Mouse (Mus musculus) left cerebral cortex, adult 2 months (tissue): ENCODE data around the gene 2410004B18Rik. TPM values are rescaled to one million over a fixed set of nuclear protein-coding genes. Genes with fewer than 3 reads are reported as not detected.
"Not testable (repeated sequence)": the region's sequence is repeated elsewhere in the genome, so short reads cannot be mapped to it uniquely, and the experiment has no call there.

Experiments used
- DNase-seq, 2 experiments: peaks; one replicate each; pipeline ENCODE4 v3.0.0; 2021 to 2022; ENCODE audit warnings: low spot score in 2 of 2, mixed read lengths in 1 of 2; ENCODE audit errors: extremely low spot score in 1 of 2
- H3K27ac ChIP-seq: fragments of 200-600 bp; 2 replicates; pipeline ENCODE4 v1.8.1; 2022
- H3K4me3 ChIP-seq: fragments of 200-600 bp; 2 replicates; pipeline ENCODE4 v1.8.1; 2022
- CTCF ChIP-seq: fragments of 200-600 bp; IDR thresholded peaks from 2 replicates; pipeline ENCODE4 v1.8.1; 2022; ENCODE audit warnings: antibody characterized with exemption, mild to moderate bottlenecking, moderate library complexity
- intact Hi-C: fragments of 180-260 bp; cut with DNase I; formaldehyde crosslinking; loops from one replicate; pipeline ENCODE4 v1.15.1; 2025
- total RNA-seq, 2 experiments: library from RNA; stranded (reverse); gene quantifications; 2 replicates each; pipeline ENCODE4 v1.2.3; 2021

Gene 2410004B18Rik
- total RNA-seq, 2 experiments from 2014 or later = 35.8 to 37.5 TPM

DNA sequence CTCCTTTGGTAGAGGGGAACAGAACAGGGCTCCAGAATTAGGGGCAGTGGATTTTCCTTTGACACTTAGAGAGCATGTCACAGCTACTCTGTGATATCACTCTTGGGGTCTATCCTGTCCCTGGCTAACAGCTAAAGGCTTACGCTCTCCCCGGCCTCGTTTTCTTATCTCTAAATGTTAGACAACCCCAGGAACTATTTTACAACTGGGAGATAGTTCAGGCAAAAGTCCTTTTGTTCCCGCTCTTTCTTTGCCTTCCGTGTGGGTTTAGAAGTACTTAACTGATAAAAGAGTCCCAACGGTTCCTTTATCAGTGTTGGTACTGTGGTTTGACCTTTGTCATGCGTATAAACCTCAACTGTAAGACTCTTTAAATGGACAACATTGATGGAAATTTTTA is 15.1 kb downstream of the 2410004B18Rik start:
- DNase-seq = no peak
- Histone ChIP-seq H3K4me3 (no peak overlapping the region), H3K27ac (no peak overlapping the region)
- TF ChIP-seq CTCF = no peak
- intact Hi-C loops = loop anchor here (5.0 kb wide), 1 partner anchor 104 kb away; no protein-coding TSS in a partner anchor

DNA sequence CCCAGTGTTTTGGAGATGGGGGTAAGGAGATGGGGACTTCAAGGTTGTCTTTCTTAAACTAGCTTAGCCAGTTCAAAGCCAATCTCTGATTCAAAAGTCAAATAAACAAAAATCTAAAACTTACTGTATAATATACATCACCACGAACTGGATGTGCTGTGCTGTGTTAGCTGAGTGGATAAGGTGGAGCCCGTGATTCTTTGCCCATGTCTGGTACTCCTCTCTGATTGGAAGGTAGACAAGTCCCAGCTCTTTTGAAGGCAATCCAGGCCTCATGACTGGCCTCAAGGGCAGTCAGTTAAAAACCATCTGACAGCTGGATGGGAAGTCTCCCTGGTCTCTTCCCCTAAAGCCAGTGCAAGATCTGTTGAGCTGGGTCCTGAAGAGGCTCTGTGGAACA is 15.6 kb downstream of the 2410004B18Rik start:
- Histone ChIP-seq H3K4me3 (no peak overlapping the region), H3K27ac (no peak overlapping the region)
- no peak for TF ChIP-seq CTCF
- intact Hi-C loops = loop anchor here (5.0 kb wide), 1 partner anchor 104 kb away; no protein-coding TSS in a partner anchor
- no peak for DNase-seq

DNA sequence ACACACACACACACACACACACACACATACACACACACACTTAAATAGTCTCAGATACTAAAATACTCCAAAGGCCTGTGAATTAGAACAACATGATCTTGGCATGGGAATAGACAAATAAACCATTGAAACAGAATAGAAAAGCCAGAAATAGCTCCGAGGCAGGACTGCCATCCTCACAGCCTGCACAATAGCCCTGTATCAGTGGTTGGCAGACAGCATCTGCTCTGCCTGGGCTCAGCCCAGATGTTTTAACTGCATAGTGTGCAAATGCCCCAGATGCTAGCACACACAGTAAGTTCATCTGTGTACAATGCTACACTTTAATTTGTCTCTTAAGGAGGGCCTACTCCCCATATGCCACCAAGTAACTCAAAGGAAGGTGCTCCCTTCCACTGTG is 22.0 kb downstream of the 2410004B18Rik start:
- DNase-seq = no peak
- H3K4me3 ChIP-seq = no peak overlapping the region
- H3K27ac ChIP-seq = no peak overlapping the region
- intact Hi-C loops = no loop called here
- no peak for TF ChIP-seq CTCF

DNA sequence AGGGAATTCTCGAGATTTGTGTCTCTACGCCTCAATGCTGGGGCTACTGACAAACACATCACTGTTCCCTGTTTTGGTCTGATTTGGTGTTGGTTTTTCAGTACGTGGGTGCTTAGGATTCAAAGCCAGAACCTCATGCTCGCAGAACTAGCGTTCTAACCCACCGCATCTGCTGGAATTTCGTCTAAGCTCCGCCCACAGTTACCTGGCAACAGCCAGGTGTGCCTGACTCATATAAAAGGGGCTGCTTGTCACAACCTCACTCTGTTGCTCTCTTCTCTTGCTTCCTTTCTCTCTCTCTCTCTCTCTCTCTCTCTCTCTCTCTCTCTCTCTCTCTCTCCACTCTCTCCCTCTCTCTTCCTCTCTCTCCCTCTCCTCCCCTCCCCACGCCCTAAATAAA is 24.6 kb downstream of the 2410004B18Rik start:
- no peak for TF ChIP-seq CTCF
- Histone ChIP-seq H3K27ac (no peak overlapping the region), H3K4me3 (no peak overlapping the region)
- intact Hi-C loops = no loop called here
- no peak for DNase-seq

DNA sequence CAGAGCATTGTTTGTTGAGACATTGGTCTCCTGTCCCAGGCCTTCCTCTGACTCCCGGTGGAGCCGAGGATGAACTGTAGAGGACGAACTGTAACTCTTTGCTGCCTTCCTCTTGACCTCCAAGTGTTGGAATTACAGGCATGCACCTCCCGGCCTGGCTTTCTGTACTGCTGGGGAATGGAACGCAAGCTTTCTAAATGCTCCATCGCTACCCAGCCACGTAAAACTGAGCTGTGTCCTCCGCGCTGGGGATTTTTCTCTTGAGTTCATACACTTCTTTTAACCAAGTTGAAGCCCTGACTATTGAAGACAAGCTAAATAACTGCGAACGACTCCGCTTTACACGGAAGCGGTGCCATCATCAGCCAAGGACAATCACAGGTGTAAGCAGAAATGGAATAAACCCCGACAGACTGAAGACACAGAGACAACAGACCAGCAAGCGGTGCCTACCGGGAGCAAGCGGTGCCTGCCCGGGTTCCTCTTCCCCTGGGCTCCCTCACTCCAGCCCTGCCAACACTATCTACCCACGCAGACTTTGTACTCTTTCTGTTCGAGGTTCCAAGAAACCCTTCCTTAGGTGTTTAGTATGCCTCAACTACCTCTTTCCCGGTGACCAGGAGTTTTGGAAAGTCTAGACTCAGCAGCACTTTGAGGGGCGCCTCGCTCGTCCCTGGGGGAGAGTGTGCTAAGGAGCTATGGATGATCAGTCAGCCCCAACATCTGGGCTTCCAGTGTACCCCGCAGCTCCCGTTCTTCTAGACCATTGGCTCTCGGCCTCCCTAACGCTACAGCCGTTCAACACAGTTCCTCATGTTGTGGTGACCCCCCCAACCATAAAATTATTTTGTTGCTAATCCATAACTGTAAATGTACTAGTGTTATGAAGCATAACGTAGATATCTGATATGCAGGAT is 25.5 kb downstream of the 2410004B18Rik start:
- no peak for TF ChIP-seq CTCF
- H3K27ac ChIP-seq = no peak overlapping the region
- intact Hi-C loops = no loop called here
- H3K4me3 ChIP-seq = no peak overlapping the region
- no peak for DNase-seq

DNA sequence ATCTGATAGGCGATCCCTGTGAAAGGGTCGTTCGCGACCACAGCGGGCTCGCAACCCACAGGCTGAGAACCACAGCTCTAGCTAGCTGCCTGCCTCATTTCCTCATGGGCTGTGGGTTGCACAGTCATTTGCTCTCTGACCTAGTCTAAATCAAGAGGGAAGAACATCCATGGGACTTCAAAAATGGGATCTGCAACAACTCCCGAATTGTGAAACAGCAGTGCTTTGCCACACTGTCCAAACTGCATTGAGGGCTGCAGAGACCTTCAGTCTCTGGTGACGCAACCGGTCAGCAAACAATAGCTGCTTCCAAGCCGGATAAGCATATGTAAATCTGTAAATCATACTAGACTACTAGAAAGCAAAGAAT is 26.2 kb downstream of the 2410004B18Rik start:
- H3K4me3 ChIP-seq = no peak overlapping the region

DNA sequence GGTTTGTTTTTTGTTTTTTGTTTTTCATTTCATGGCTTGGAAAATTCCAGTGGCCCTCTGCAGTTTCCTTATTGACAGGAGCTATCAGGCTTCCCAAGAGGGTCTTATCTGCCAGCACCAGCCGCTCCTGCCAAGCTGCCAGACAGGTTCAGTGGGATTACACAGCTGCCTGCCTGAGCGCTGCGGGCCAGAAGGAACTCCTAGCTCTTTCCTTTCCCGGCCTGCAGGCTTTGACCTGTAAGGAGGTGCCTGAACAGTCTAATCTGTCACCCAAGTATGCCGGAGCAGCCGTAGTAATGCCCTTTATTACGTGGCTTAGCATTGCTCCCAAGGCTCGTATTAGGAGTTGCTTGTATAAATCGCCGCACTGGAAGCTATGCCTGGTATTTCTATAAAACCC is 26.7 kb downstream of the 2410004B18Rik start:
- H3K27ac ChIP-seq = no peak overlapping the region
- TF ChIP-seq CTCF = no peak
- intact Hi-C loops = no loop called here

More for the DNA sequence above, 26.2 kb downstream of the 2410004B18Rik start:
- no peak for DNase-seq
- H3K27ac ChIP-seq = no peak overlapping the region
- intact Hi-C loops = no loop called here
- TF ChIP-seq CTCF = no peak

DNA sequence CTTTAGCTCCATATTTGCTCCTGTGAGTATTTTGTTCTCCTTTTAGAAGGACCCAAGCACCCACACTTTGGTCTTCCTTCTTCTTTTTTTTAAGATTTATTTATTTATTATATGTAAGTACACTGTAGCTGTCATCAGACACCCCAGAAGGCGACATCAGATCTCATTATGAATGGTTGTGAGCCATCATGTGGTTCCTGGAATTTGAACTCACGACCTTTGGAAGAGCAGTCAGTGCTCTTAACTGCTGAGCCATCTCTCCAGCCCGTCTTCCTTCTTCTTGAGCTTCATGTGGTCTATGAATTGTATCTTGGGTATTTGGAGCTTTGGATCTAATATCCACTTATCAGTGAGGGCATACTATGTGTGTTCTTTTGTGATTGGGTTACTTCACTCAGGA is 27.8 kb downstream of the 2410004B18Rik start:
- H3K4me3 ChIP-seq, H3K27ac ChIP-seq, intact Hi-C loops, DNase-seq: not testable (repeated sequence)

More for the DNA sequence above, 26.7 kb downstream of the 2410004B18Rik start:
- no peak for DNase-seq
- no peak overlapping the region for H3K4me3 ChIP-seq

DNA sequence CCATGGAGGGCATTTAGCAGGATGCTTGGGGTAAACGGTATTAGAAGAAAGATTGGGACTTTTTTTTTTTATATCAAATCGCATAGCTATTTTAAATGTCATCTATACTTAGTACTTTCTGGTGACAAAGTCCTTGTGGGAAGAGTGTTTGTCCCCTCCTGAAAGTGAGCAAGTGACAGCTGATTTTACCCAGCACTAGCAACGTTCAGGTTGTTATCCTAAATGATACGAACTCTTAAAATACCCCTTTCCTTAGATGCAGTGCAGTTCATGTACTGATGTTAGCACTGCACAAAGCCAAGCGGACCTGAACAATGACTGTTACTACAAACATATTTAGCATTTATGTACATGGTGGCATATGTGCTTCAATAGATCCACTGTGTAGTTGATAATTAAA is 29.0 kb downstream of the 2410004B18Rik start:
- TF ChIP-seq CTCF = no peak
- Histone ChIP-seq H3K27ac (no peak overlapping the region), H3K4me3 (no peak overlapping the region)
- no peak for DNase-seq
- intact Hi-C loops = no loop called here

DNA sequence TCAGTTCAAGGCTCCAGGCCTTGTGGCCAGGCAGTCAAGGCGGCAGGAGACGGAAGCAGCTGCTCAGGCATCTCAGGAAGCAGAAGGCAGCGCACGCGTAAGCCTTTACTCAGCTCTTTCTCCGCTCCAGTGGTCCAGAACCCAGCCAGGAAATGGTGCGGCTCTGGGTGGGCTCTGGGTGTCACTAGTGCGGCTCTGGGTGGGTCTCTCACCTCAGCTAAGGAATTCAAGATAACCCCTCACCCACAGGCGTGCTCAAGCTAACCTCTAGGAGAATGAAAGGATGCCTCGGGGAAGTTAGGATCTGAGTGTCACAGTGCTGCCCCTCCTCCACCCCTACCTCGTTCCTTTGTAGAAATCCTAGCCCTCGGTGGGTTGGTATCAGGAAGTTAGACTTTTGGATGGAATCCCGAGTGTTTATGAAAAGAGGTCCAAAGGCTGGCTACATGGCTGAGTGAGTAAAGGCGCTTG is 31.3 kb downstream of the 2410004B18Rik start:
- TF ChIP-seq CTCF = no peak
- intact Hi-C loops = no loop called here
- H3K4me3 ChIP-seq = no peak overlapping the region
- H3K27ac ChIP-seq = no peak overlapping the region
- no peak for DNase-seq

DNA sequence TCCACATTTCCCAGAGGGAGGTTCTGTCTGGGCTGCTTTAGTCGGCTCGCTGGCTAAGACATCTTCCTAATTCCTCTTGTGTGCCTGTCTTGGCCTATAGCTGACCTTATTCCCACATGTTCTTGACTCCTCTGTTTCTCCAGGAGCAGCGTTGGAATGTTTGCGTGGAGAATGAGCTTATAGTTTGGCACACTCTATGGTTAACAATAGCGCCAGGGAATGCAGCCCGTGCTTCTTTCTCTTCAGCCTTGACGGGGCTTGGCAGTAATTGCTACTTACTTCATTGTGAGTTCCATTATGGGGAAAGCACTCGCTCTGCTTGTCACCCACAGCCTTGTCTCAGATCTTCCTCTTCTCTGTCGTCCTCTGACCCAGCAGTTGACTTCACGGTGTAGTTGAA is 33.7 kb downstream of the 2410004B18Rik start:
- DNase-seq = no peak
- Histone ChIP-seq H3K27ac (no peak overlapping the region), H3K4me3 (no peak overlapping the region)
- no peak for TF ChIP-seq CTCF
- intact Hi-C loops = no loop called here

DNA sequence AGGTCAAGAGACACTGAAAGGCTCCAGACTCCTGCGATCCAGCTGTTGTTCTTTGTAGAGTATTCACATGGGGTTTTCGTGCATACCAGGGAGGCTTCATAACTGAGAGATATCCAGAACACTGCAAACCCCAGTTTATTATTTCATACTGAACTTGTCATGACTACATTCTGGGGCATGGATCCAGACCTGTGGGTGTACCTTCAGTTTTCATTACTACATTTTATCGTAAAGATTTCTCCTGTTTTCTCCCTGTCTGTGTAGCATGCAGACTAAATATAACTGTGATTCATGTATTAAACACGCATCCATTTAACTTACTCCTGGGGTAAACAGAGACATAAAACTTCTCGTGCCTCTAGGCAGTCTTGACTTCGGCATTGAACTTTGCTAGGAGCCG is 37.2 kb downstream of the 2410004B18Rik start:
- Histone ChIP-seq H3K4me3 (no peak overlapping the region), H3K27ac (no peak overlapping the region)
- TF ChIP-seq CTCF = no peak
- intact Hi-C loops = no loop called here
- no peak for DNase-seq
